Mouse (Mus musculus): ENCODE measurements around the gene Stam. TPM values are rescaled to one million over a fixed set of nuclear protein-coding genes. Genes with fewer than 3 reads are reported as not detected.
A peak's percentile ranks its signal among the peaks of the same experiment; 100 is the strongest.

Gene Stam
- polyA plus RNA-seq (2015; fragmentation: Nextera tagmentation; extraction: Ambion mirVana), result 51.9 and 56.9 TPM in 2 replicates

GRCm38 (mm10) chr2:14073362-14074220 lies at the start of gene Stam:
Gene Stam, plus strand, starts transcription at chr2:14074098.
- Histone ChIP-seq H3K4me1 (ENCODE audit: control insufficient read depth, insufficient read depth, low read length) (peaks cover 17% of the 10 kb centered on the region), H3K4me3 (ENCODE audit: low read length) (peak within 1 kb of the TSS; percentile 99), H3K27ac (ENCODE audit: low read length) (peak within 1 kb of the TSS; percentile 98), H3K4me2 (ENCODE audit: low read depth, low read length) (peak within 1 kb of the TSS; percentile 85), H3K9me3 (replicated peaks; ENCODE audit: control insufficient read depth, low read length) (no peaks in the 10 kb centered on the region), H3K9ac (ENCODE audit: low read length) (peak within 1 kb of the TSS; percentile 92), H3K27me3 (ENCODE audit: control insufficient read depth, insufficient read depth, low read length) (no peaks in the 10 kb centered on the region), H3K36me3 (ENCODE audit: control insufficient read depth, insufficient read depth) (no peaks in the 10 kb centered on the region)
- WGBS, result under 1% methylated on average over 50 of the region's 50 CpGs
- peak; percentile 93 for ATAC-seq (replicated peaks; ENCODE audit: extremely low read depth, insufficient read depth, low FRiP score)

GRCm38 (mm10) chr2:14041249-14041648 lies 32.6 kb upstream of the Stam start:
- no peaks in the 10 kb centered on the region for H3K9me3 ChIP-seq (replicated peaks; ENCODE audit: control insufficient read depth, low read length)
- H3K4me3 ChIP-seq (ENCODE audit: low read length), result no peak overlapping the region
- no peaks in the 10 kb centered on the region for H3K4me1 ChIP-seq (ENCODE audit: control insufficient read depth, insufficient read depth, low read length)
- 95% methylated on average over 2 of the region's 2 CpGs for WGBS
- H3K27me3 ChIP-seq (ENCODE audit: control insufficient read depth, insufficient read depth, low read length), result no peaks in the 10 kb centered on the region
- H3K4me2 ChIP-seq (ENCODE audit: low read depth, low read length), result no peak overlapping the region
- no peak for ATAC-seq (replicated peaks; ENCODE audit: extremely low read depth, insufficient read depth, low FRiP score)
- no peak overlapping the region for H3K9ac ChIP-seq (ENCODE audit: low read length)
- H3K36me3 ChIP-seq (ENCODE audit: control insufficient read depth, insufficient read depth), result peaks cover 9% of the 10 kb centered on the region
- H3K27ac ChIP-seq (ENCODE audit: low read length), result no peak overlapping the region

GRCm38 (mm10) chr2:14043011-14043410 lies 30.9 kb upstream of the Stam start:
- no peak overlapping the region for H3K4me2 ChIP-seq (ENCODE audit: low read depth, low read length)
- no peak overlapping the region for H3K9ac ChIP-seq (ENCODE audit: low read length)
- no peaks in the 10 kb centered on the region for H3K4me1 ChIP-seq (ENCODE audit: control insufficient read depth, insufficient read depth, low read length)
- no peak overlapping the region for H3K4me3 ChIP-seq (ENCODE audit: low read length)
- no peaks in the 10 kb centered on the region for H3K9me3 ChIP-seq (replicated peaks; ENCODE audit: control insufficient read depth, low read length)
- H3K27me3 ChIP-seq (ENCODE audit: control insufficient read depth, insufficient read depth, low read length), result no peaks in the 10 kb centered on the region
- H3K36me3 ChIP-seq (ENCODE audit: control insufficient read depth, insufficient read depth), result peaks cover 9% of the 10 kb centered on the region
- WGBS, result 76% methylated on average over 3 of the region's 3 CpGs
- no peak for ATAC-seq (replicated peaks; ENCODE audit: extremely low read depth, insufficient read depth, low FRiP score)
- no peak overlapping the region for H3K27ac ChIP-seq (ENCODE audit: low read length)

GRCm38 (mm10) chr2:14043577-14044170 lies 30.2 kb upstream of the Stam start:
- Histone ChIP-seq H3K27me3 (ENCODE audit: control insufficient read depth, insufficient read depth, low read length) (no peaks in the 10 kb centered on the region), H3K4me3 (ENCODE audit: low read length) (no peak overlapping the region), H3K9ac (ENCODE audit: low read length) (no peak overlapping the region), H3K4me1 (ENCODE audit: control insufficient read depth, insufficient read depth, low read length) (peaks cover 2% of the 10 kb centered on the region), H3K36me3 (ENCODE audit: control insufficient read depth, insufficient read depth) (peaks cover 9% of the 10 kb centered on the region), H3K4me2 (ENCODE audit: low read depth, low read length) (no peak overlapping the region), H3K27ac (ENCODE audit: low read length) (no peak overlapping the region), H3K9me3 (replicated peaks; ENCODE audit: control insufficient read depth, low read length) (no peaks in the 10 kb centered on the region)
- no peak for ATAC-seq (replicated peaks; ENCODE audit: extremely low read depth, insufficient read depth, low FRiP score)
- 43% methylated on average over 9 of the region's 9 CpGs for WGBS

GRCm38 (mm10) chr2:14048381-14048780 lies 25.5 kb upstream of the Stam start:
- no peaks in the 10 kb centered on the region for H3K27me3 ChIP-seq (ENCODE audit: control insufficient read depth, insufficient read depth, low read length)
- ATAC-seq (replicated peaks; ENCODE audit: extremely low read depth, insufficient read depth, low FRiP score), result no peak; the same call in 1 of the 2 replicates
- no peaks in the 10 kb centered on the region for H3K9me3 ChIP-seq (replicated peaks; ENCODE audit: control insufficient read depth, low read length)
- peaks cover 7% of the 10 kb centered on the region for H3K4me1 ChIP-seq (ENCODE audit: control insufficient read depth, insufficient read depth, low read length)
- H3K4me3 ChIP-seq (ENCODE audit: low read length), result no peak overlapping the region
- no peak overlapping the region for H3K9ac ChIP-seq (ENCODE audit: low read length)
- peak overlapping the region; percentile 33 for H3K27ac ChIP-seq (ENCODE audit: low read length)
- H3K4me2 ChIP-seq (ENCODE audit: low read depth, low read length), result no peak overlapping the region
- H3K36me3 ChIP-seq (ENCODE audit: control insufficient read depth, insufficient read depth), result no peaks in the 10 kb centered on the region

DNA sequence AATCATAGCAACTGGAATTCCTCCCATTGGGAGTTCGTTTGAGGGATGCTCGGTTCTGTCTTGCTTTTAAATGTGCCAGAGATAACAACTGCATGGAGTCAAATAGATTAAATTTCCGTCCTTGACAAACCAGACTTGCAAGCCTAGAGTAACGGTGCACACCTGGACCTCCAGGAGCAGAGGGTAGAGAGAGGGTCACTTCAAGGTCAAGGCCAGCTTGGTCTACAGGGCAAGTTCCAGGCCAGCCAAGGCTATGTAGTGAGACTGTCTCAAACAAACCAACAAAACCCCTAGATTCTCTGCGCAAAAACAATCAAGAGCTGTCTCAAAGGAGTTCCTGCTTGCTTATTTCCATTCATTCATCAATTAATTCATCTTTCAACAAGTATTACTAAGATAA lies 25.1 kb upstream of the Stam start:
- peak overlapping the region; percentile 33 for H3K27ac ChIP-seq (ENCODE audit: low read length)
- no peaks in the 10 kb centered on the region for H3K36me3 ChIP-seq (ENCODE audit: control insufficient read depth, insufficient read depth)

DNA sequence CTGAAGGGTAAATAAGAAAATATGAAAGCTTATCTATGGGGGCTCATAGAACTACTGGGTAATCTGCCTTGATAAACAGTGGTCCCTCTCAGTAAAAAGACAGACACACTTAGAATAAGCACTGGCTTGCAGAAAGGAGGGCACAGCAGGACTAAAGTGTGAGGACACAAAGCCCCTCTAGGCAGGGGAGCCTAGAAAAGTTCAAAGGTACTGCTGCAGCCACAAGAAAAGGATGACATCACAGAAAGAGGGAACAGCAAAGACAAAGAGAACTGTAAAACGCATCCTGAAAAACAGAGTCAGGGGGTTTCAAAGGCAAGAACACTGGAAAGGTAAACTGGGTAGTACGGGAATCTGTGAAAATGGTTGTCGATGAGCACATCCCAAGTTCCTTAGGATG lies 20.3 kb upstream of the Stam start:
- peaks cover 14% of the 10 kb centered on the region for H3K4me1 ChIP-seq (ENCODE audit: control insufficient read depth, insufficient read depth, low read length)
- H3K4me2 ChIP-seq (ENCODE audit: low read depth, low read length), result peak overlapping the region; percentile 64
- no peak for ATAC-seq (replicated peaks; ENCODE audit: extremely low read depth, insufficient read depth, low FRiP score)
- H3K27ac ChIP-seq (ENCODE audit: low read length), result no peak overlapping the region
- peak overlapping the region; percentile 61; the same call in 1 of the 2 replicates for H3K9ac ChIP-seq (ENCODE audit: low read length)
- no peaks in the 10 kb centered on the region for H3K9me3 ChIP-seq (replicated peaks; ENCODE audit: control insufficient read depth, low read length)
- H3K4me3 ChIP-seq (ENCODE audit: low read length), result peak overlapping the region; percentile 35
- H3K27me3 ChIP-seq (ENCODE audit: control insufficient read depth, insufficient read depth, low read length), result no peaks in the 10 kb centered on the region
- H3K36me3 ChIP-seq (ENCODE audit: control insufficient read depth, insufficient read depth), result no peaks in the 10 kb centered on the region
- WGBS, result 65% methylated on average over 3 of the region's 3 CpGs

More for the DNA sequence above, 25.1 kb upstream of the Stam start:
- H3K9me3 ChIP-seq (replicated peaks; ENCODE audit: control insufficient read depth, low read length), result no peaks in the 10 kb centered on the region
- H3K4me2 ChIP-seq (ENCODE audit: low read depth, low read length), result no peak overlapping the region
- 54% methylated on average over 5 of the region's 5 CpGs for WGBS
- no peak overlapping the region for H3K9ac ChIP-seq (ENCODE audit: low read length)
- no peak overlapping the region for H3K4me3 ChIP-seq (ENCODE audit: low read length)
- H3K27me3 ChIP-seq (ENCODE audit: control insufficient read depth, insufficient read depth, low read length), result no peaks in the 10 kb centered on the region
- peaks cover 10% of the 10 kb centered on the region for H3K4me1 ChIP-seq (ENCODE audit: control insufficient read depth, insufficient read depth, low read length)
- no peak for ATAC-seq (replicated peaks; ENCODE audit: extremely low read depth, insufficient read depth, low FRiP score)

GRCm38 (mm10) chr2:14054163-14054562 lies 19.7 kb upstream of the Stam start:
- H3K27ac ChIP-seq (ENCODE audit: low read length), result peak overlapping the region; percentile 58
- H3K4me3 ChIP-seq (ENCODE audit: low read length), result peak overlapping the region; percentile 35
- peaks cover 11% of the 10 kb centered on the region for H3K4me1 ChIP-seq (ENCODE audit: control insufficient read depth, insufficient read depth, low read length)
- no peaks in the 10 kb centered on the region for H3K27me3 ChIP-seq (ENCODE audit: control insufficient read depth, insufficient read depth, low read length)
- H3K9ac ChIP-seq (ENCODE audit: low read length), result peak overlapping the region; percentile 61
- ATAC-seq (replicated peaks; ENCODE audit: extremely low read depth, insufficient read depth, low FRiP score), result no peak
- peak overlapping the region; percentile 64 for H3K4me2 ChIP-seq (ENCODE audit: low read depth, low read length)
- WGBS, result 55% methylated on average over 3 of the region's 3 CpGs
- H3K9me3 ChIP-seq (replicated peaks; ENCODE audit: control insufficient read depth, low read length), result no peaks in the 10 kb centered on the region
- no peaks in the 10 kb centered on the region for H3K36me3 ChIP-seq (ENCODE audit: control insufficient read depth, insufficient read depth)

- no peaks in the 10 kb centered on the region for H3K9me3 ChIP-seq (replicated peaks; ENCODE audit: control insufficient read depth, low read length)
- H3K4me1 ChIP-seq (ENCODE audit: control insufficient read depth, insufficient read depth, low read length), result peaks cover 11% of the 10 kb centered on the region
- no peak for ATAC-seq (replicated peaks; ENCODE audit: extremely low read depth, insufficient read depth, low FRiP score)
- 7% methylated on average over 6 of the region's 6 CpGs for WGBS
- H3K36me3 ChIP-seq (ENCODE audit: control insufficient read depth, insufficient read depth), result no peaks in the 10 kb centered on the region
- H3K9ac ChIP-seq (ENCODE audit: low read length), result peak overlapping the region; percentile 90
- H3K27me3 ChIP-seq (ENCODE audit: control insufficient read depth, insufficient read depth, low read length), result no peaks in the 10 kb centered on the region
- peak overlapping the region; percentile 99 for H3K27ac ChIP-seq (ENCODE audit: low read length)
- peak overlapping the region; percentile 64 for H3K4me2 ChIP-seq (ENCODE audit: low read depth, low read length)
- H3K4me3 ChIP-seq (ENCODE audit: low read length), result peak overlapping the region; percentile 90
Observed at GRCm38 (mm10) chr2:14054716-14055115, 19.2 kb upstream of the Stam start.
